Mouse (Mus musculus) liver, adult 2 months (tissue): ENCODE data around the gene Rfc2. TPM values are rescaled to one million over a fixed set of nuclear protein-coding genes. Genes with fewer than 3 reads are reported as not detected.
"Not testable (repeated sequence)": the region's sequence is repeated elsewhere in the genome, so short reads cannot be mapped to it uniquely, and the experiment has no call there.

Experiments used
- DNase-seq: peaks from one replicate; pipeline ENCODE4 v3.0.0-alpha.2; 2011; ENCODE audit warnings: low read depth, low spot score; ENCODE audit errors: extremely low read depth
- H3K27ac ChIP-seq: fragments of 200-500 bp; replicated peaks from 2 replicates; pipeline ENCODE4 v1.5.1; 2012; ENCODE audit warnings: low read depth, mild to moderate bottlenecking, control low read depth, inconsistent platforms, low read length; ENCODE audit not compliant: insufficient read depth
- H3K27me3 ChIP-seq: fragments of 200-500 bp; 2 replicates; pipeline ENCODE4 v1.6.1; 2012; ENCODE audit warnings: mild to moderate bottlenecking, moderate library complexity, low read length, inconsistent platforms; ENCODE audit not compliant: control insufficient read depth, insufficient read depth
- H3K36me3 ChIP-seq: fragments of 200-500 bp; 2 replicates; pipeline ENCODE4 v1.6.1; 2012; ENCODE audit warnings: low read length, inconsistent platforms; ENCODE audit not compliant: control insufficient read depth, insufficient read depth
- H3K4me1 ChIP-seq: fragments of 200-500 bp; 2 replicates; pipeline ENCODE4 v1.6.1; 2011; ENCODE audit warnings: low read length; ENCODE audit not compliant: control insufficient read depth, insufficient read depth
- H3K4me3 ChIP-seq: fragments of 200-500 bp; 2 replicates; pipeline ENCODE4 v1.5.1; 2011; ENCODE audit warnings: low read depth, mild to moderate bottlenecking, control low read depth, low read length, moderate library complexity; ENCODE audit not compliant: insufficient read depth
- H3K79me2 ChIP-seq: fragments of 200-500 bp; 2 replicates; pipeline ENCODE4 v1.6.1; 2012; ENCODE audit warnings: inconsistent platforms, mild to moderate bottlenecking, low read length, moderate library complexity; ENCODE audit not compliant: control insufficient read depth, insufficient read depth
- H3K9ac ChIP-seq: fragments of 200-500 bp; 2 replicates; pipeline ENCODE4 v1.6.1; 2012; ENCODE audit warnings: low read depth, mild to moderate bottlenecking, control low read depth, inconsistent platforms, low read length
- CTCF ChIP-seq: fragments of 200-500 bp; IDR thresholded peaks from 2 replicates; pipeline ENCODE4 v1.5.1; 2011; ENCODE audit warnings: low read depth, low read length, control low read depth
- POLR2A ChIP-seq: fragments of 200-500 bp; IDR thresholded peaks from 2 replicates; pipeline ENCODE4 v1.6.1; 2011; ENCODE audit warnings: low read length, control low read depth; ENCODE audit not compliant: insufficient read depth; ENCODE audit errors: extremely low read depth
- WGBS: fragments of 180-500 bp; shearing (Covaris S2); methylation state at CpG from one replicate; pipeline ENCODE4 v1.1.7; 2018; 5-methylcytosine and 5-hydroxymethylcytosine counted together
- polyA plus RNA-seq: library from polyadenylated mRNA; depleted of rRNA; stranded (reverse); fragments of >200 nt; gene quantifications from 2 replicates; pipeline ENCODE4 v1.2.3, GENCODE M21; 2012
- total RNA-seq: library from RNA; depleted of rRNA; stranded (reverse); fragments of >200 nt; gene quantifications from 2 replicates; pipeline ENCODE4 v1.2.3, GENCODE M21; 2014

The Rfc2 gene
- total and polyA plus RNA-seq, 2 experiments, result 15.3 to 24.4 TPM

GRCm38 (mm10) chr5:134639269-134639682 lies 58.1 kb downstream of the Rfc2 start, which contains the start of gene Eif4h:
Gene Eif4h (minus strand): TSS chr5:134639490.
- Histone ChIP-seq H3K9ac (peak within 1 kb of the TSS; percentile 90), H3K4me3 (peak within 1 kb of the TSS; percentile 68), H3K27ac (peak within 1 kb of the TSS; percentile 77), H3K4me1 (peaks cover 9% of the 10 kb centered on the region), H3K27me3 (no peaks in the 10 kb centered on the region), H3K79me2 (peaks cover 32% of the 10 kb centered on the region; the same call in 1 of the 2 replicates), H3K36me3 (peaks cover 10% of the 10 kb centered on the region)
- under 1% methylated on average over 51 of the region's 52 CpGs for WGBS
- peak; percentile 80 for DNase-seq
- peak; percentile 93 for TF ChIP-seq POLR2A
- TF ChIP-seq CTCF, result no peak

GRCm38 (mm10) chr5:134640371-134640770 lies 59.2 kb downstream of the Rfc2 start:
- Histone ChIP-seq H3K4me1 (peaks cover 8% of the 10 kb centered on the region), H3K4me3 (no peak overlapping the region), H3K36me3 (peaks cover 5% of the 10 kb centered on the region), H3K27me3 (no peaks in the 10 kb centered on the region), H3K79me2 (peaks cover 26% of the 10 kb centered on the region; the same call in 1 of the 2 replicates), H3K9ac (no peak overlapping the region), H3K27ac (no peak overlapping the region)
- TF ChIP-seq CTCF (no peak), POLR2A (no peak)
- DNase-seq, result no peak
- WGBS, result 86% methylated on average over 3 of the region's 3 CpGs

GRCm38 (mm10) chr5:134644121-134644520 lies 63.0 kb downstream of the Rfc2 start:
- no peak overlapping the region for H3K9ac ChIP-seq
- H3K27ac ChIP-seq, result peak overlapping the region; percentile 62
- H3K79me2 ChIP-seq, result no peaks in the 10 kb centered on the region
- no peaks in the 10 kb centered on the region for H3K36me3 ChIP-seq
- H3K4me1 ChIP-seq, result peaks cover 3% of the 10 kb centered on the region; the same call in 1 of the 2 replicates
- no peak overlapping the region for H3K4me3 ChIP-seq
- WGBS, result 82% methylated on average over 1 of the region's 1 CpGs
- no peak for DNase-seq
- TF ChIP-seq CTCF (no peak), POLR2A (no peak)
- H3K27me3 ChIP-seq, result no peaks in the 10 kb centered on the region

GRCm38 (mm10) chr5:134644643-134645118 lies 63.5 kb downstream of the Rfc2 start:
- DNase-seq, result peak; percentile 58
- Histone ChIP-seq H3K79me2 (no peaks in the 10 kb centered on the region), H3K4me1 (peaks cover 3% of the 10 kb centered on the region; the same call in 1 of the 2 replicates), H3K27me3 (no peaks in the 10 kb centered on the region), H3K4me3 (no peak overlapping the region), H3K27ac (peak overlapping the region; percentile 62), H3K9ac (no peak overlapping the region), H3K36me3 (no peaks in the 10 kb centered on the region)
- 54% methylated on average over 8 of the region's 8 CpGs for WGBS
- no peak for TF ChIP-seq POLR2A
- no peak for TF ChIP-seq CTCF

GRCm38 (mm10) chr5:134646461-134646860 lies 65.3 kb downstream of the Rfc2 start:
- peaks cover 3% of the 10 kb centered on the region; the same call in 1 of the 2 replicates for H3K4me1 ChIP-seq
- H3K36me3 ChIP-seq, result no peaks in the 10 kb centered on the region
- no peaks in the 10 kb centered on the region for H3K79me2 ChIP-seq
- H3K4me3 ChIP-seq, result no peak overlapping the region
- WGBS, result 80% methylated on average over 4 of the region's 4 CpGs
- no peak overlapping the region for H3K27ac ChIP-seq
- TF ChIP-seq CTCF (no peak), POLR2A (no peak)
- no peak overlapping the region for H3K9ac ChIP-seq
- no peak for DNase-seq
- no peaks in the 10 kb centered on the region for H3K27me3 ChIP-seq

- no peaks in the 10 kb centered on the region for H3K36me3 ChIP-seq
- H3K4me3 ChIP-seq, result no peak overlapping the region
- no peak overlapping the region for H3K9ac ChIP-seq
- no peaks in the 10 kb centered on the region for H3K27me3 ChIP-seq
- H3K4me1 ChIP-seq, result peaks cover 3% of the 10 kb centered on the region; the same call in 1 of the 2 replicates
- WGBS, result 37% methylated on average over 2 of the region's 2 CpGs
- no peak for TF ChIP-seq CTCF
- TF ChIP-seq POLR2A, result no peak
- peak; percentile 87 for DNase-seq
- H3K27ac ChIP-seq, result no peak overlapping the region
- H3K79me2 ChIP-seq, result no peaks in the 10 kb centered on the region
Observed at GRCm38 (mm10) chr5:134647394-134647793, 66.2 kb downstream of the Rfc2 start.

GRCm38 (mm10) chr5:134648976-134649375 lies 67.8 kb downstream of the Rfc2 start:
- DNase-seq, H3K27me3 ChIP-seq, H3K27ac ChIP-seq, H3K9ac ChIP-seq, H3K4me3 ChIP-seq, H3K79me2 ChIP-seq, H3K36me3 ChIP-seq, H3K4me1 ChIP-seq: not testable (repeated sequence)
- WGBS, result 79% methylated on average over 3 of the region's 4 CpGs
